Mouse (Mus musculus): ENCODE data around the gene Dnm1.

Gene Dnm1

DNA sequence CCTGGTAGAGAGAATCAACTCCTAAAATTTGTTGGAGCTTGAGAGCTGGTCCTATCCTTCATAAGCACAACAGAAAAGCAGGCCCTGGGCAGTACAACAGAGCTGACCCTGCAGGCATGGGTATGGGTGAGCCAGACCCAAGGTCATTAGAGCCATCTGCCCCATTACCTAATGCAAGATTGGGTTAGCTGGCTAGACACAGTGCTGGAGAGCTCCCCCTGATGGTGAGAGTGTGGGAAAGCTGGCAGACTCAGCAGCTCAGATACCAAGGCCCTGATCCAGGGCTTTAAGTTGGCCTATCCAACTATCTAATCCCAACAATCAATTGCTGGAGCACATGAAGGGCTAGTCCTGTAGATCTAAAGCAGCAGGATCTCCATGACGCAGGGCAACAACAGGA, 70.4 kb downstream of the Dnm1 start:
- peak in 1 of 2 experiments; percentile 30 for DNase-seq (ENCODE audit: low spot score in 2 of 2)

DNA sequence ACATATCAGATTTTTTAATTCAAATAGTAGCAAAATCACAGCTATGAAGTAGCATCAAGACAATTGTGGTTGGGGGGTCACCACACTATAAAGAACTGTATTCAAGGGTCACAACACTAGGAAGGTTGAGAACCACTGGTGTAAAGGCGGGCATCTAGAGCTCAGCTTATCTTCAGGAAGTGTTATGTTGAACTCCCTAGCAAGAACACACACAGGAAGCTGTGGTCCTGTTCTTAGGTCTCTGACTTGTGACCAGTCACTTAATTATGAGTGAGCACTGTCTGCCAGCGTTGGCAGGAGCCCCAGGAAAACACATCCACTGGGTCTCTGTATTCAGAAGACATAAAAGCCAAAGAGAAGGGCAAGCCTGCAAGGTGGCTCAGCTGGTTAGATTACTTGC, 70.8 kb downstream of the Dnm1 start:
- DNase-seq (ENCODE audit: low spot score in 2 of 2) = no peak

DNA sequence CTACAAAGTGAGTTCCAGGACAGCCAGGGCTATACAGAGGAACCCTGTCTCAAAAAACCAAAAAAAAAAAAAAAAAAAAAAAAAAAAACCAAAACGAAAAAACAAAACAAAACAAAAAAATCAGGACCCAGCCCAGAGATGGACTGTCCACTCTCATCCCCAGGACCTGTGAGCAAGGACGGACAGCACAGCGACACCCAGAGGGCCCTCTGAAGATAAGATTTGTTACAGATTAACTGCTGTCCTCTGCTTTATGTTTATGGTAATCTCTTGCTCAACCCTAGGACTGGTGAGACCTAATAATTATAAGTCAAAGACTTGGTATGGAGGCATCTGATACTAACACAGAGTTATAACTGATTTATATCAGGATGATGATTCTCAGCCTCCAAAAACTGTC, 77.3 kb downstream of the Dnm1 start:
- DNase-seq (ENCODE audit: low spot score in 2 of 2) = no peak

DNA sequence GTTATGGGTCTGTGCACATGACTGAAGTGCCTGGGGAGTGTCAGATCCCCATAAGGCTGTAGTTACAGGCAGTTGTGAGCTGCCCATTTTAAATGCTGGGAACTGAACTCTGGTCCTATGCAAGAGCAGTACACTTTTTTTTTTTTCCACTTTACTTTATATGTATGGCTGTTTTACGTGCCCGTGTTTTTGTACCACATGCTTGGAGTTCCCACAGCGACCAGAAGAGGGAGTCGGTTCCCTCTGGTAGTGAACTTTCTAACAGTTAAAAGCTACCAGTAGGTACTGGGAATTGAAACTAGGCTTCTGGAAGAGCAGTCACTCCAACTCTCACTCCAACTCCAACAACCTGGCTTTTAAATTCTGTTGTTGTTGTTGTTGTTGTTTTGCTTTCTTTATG, 92.5 kb downstream of the Dnm1 start:
- DNase-seq (ENCODE audit: low spot score in 2 of 2) = no peak

DNA sequence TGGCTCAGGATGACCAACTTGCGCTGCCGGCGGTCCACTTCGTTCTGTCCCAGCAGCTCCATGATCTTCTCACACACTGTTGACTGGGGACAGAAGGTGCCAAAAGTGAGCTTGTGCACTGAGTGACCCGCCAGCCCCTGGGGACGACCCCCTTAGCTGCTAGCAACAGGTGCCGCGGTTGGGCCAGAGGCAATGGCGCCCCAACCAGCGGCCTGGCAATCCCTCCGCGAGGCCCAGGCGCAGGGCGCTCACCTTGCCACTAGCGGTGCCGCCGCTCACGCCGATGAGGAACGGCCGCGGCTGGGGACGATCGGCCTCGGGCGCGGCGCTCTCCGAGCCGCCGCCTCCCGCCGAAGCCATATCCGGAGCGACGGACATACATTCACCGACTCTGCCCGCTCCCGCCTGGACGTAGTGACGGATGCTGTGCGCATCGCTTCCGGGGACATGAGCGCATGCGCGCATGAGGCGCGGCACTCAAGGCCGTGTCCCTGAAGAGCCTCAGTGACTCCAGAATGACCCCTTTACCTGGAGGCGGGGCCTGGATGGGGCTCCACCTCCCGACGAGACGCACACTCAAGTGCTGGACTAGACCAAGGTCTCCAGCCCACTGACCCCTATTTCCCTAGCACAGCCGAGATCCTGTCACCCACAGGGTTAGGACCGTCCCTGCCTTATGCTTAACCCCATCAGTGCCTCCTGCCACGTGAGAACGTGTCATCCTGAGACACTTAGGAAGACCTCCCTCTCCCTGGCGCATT, 93.3 kb downstream of the Dnm1 start, which contains the start of gene Uck1:
TSS of gene Uck1 (minus strand) at position 503 of the 761 bp plus-strand sequence.
- peak; percentile 83 to 85 for DNase-seq (ENCODE audit: low spot score in 2 of 2)

DNA sequence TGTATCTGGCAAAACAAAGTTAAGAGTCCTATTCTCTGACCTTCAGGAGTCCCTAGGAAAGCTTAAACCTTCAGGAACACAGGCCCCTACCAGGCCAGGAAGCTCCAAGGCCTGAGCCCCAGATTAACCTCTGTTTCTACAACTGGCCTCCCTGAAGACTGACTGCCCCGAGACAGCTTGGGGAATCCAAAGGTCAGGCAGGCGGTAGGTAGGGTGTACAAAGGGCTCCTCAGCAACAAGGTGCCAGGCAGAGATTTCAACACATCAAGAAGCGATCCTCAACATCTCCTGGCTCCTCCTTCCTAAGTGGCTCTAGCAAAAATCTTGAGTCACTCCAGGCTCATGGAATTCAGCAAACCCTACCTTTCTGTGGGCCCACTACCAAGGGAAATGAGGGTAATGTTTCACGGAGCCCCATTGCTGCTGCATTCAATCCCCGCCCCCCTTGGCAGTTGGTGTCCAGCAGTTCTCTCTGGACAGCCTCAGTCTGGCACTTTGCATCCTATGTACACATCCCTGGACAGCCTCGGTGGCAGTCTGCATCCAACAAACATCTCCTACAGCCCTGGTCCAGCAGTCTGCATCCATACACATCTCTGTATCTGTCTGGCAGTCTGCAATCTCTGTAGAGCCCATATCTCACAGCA, 94.1 kb downstream of the Dnm1 start:
- DNase-seq (ENCODE audit: low spot score in 2 of 2) = no peak
